Mouse (Mus musculus) intestine, postnatal 0 days (tissue): ENCODE results near the gene Rab11fip3. TPM values are rescaled to one million over a fixed set of nuclear protein-coding genes. Genes with fewer than 3 reads are reported as not detected.

Experiments
- ATAC-seq: fragments of 200-750 bp; cut with Nextera tagmentation; 2 replicates; pipeline ENCODE4 v1.8.0; 2017; ENCODE audit warnings: mild to moderate bottlenecking, moderate TSS enrichment, moderate library complexity
- H3K27ac ChIP-seq: fragments of 300-500 bp; sonication (generic); 2 replicates; pipeline ENCODE4 v1.5.1; 2014; ENCODE audit warnings: mild to moderate bottlenecking, low read depth, low read length, moderate library complexity
- H3K27me3 ChIP-seq: fragments of 300-500 bp; sonication (generic); replicated peaks from 2 replicates; pipeline ENCODE4 v1.6.1; 2014; ENCODE audit warnings: low read length, mixed read lengths; ENCODE audit not compliant: control insufficient read depth, insufficient read depth
- H3K36me3 ChIP-seq: fragments of 300-500 bp; sonication (generic); 2 replicates; pipeline ENCODE4 v1.6.1; 2014; ENCODE audit warnings: mild to moderate bottlenecking, moderate library complexity; ENCODE audit not compliant: control insufficient read depth, insufficient read depth
- H3K4me1 ChIP-seq: fragments of 300-500 bp; sonication (generic); replicated peaks from 2 replicates; pipeline ENCODE4 v1.6.1; 2014; ENCODE audit warnings: antibody characterized with exemption, low read length, mixed read lengths; ENCODE audit not compliant: control insufficient read depth, insufficient read depth
- H3K4me2 ChIP-seq: fragments of 300-500 bp; sonication (generic); replicated peaks from 2 replicates; pipeline ENCODE4 v1.6.1; 2014; ENCODE audit warnings: low read depth, mild to moderate bottlenecking, moderate library complexity
- H3K4me3 ChIP-seq: fragments of 300-500 bp; sonication (generic); 2 replicates; pipeline ENCODE4 v1.5.1; 2014; ENCODE audit warnings: low read depth, low read length
- H3K9ac ChIP-seq: fragments of 300-500 bp; sonication (generic); 2 replicates; pipeline ENCODE4 v1.6.1; 2014; ENCODE audit warnings: mild to moderate bottlenecking, low read depth, low read length
- H3K9me3 ChIP-seq: fragments of 300-500 bp; sonication (generic); 2 replicates; pipeline ENCODE4 v1.6.1; 2016; ENCODE audit warnings: mixed run types; ENCODE audit not compliant: control insufficient read depth
- CTCF ChIP-seq: sonication (generic); IDR thresholded peaks from 2 replicates; pipeline ENCODE4 v1.5.1; 2016; ENCODE audit warnings: low read depth, mild to moderate bottlenecking, control low read depth, antibody characterized with exemption, moderate library complexity
- WGBS: fragments of 180-500 bp; shearing (Covaris S2); extraction: QIAGEN DNeasy Blood & Tissue Kit; methylation state at CpG from one replicate; pipeline ENCODE4 v1.1.7; 2014; 5-methylcytosine and 5-hydroxymethylcytosine counted together
- polyA plus RNA-seq: library from polyadenylated mRNA; unstranded; fragments of >200 nt; fragmentation: Nextera tagmentation; extraction: Ambion mirVana; gene quantifications from 2 replicates; pipeline ENCODE4 v1.2.1, GENCODE M21; 2015

The Rab11fip3 gene
- polyA plus RNA-seq, 1 experiment from 2014 or later, result 32.3 TPM

- Histone ChIP-seq H3K27ac (no peak overlapping the region), H3K9ac (no peak overlapping the region), H3K4me1 (no peaks in the 10 kb centered on the region), H3K27me3 (no peaks in the 10 kb centered on the region), H3K4me2 (no peak overlapping the region), H3K4me3 (no peak overlapping the region), H3K36me3 (no peaks in the 10 kb centered on the region; the same call in 1 of the 2 replicates), H3K9me3 (no peaks in the 10 kb centered on the region)
- ATAC-seq, result no peak
- WGBS, result 76% methylated on average over 6 of the region's 6 CpGs
- no peak for TF ChIP-seq CTCF
These were observed 14.2 kb downstream of the Rab11fip3 start for GRCm38 (mm10) chr17:26055164-26055563.

GRCm38 (mm10) chr17:26054133-26054845 lies 15.1 kb downstream of the Rab11fip3 start:
- Histone ChIP-seq H3K36me3 (no peaks in the 10 kb centered on the region; the same call in 1 of the 2 replicates), H3K9ac (no peak overlapping the region), H3K9me3 (no peaks in the 10 kb centered on the region), H3K27me3 (no peaks in the 10 kb centered on the region), H3K4me2 (no peak overlapping the region), H3K4me3 (no peak overlapping the region), H3K4me1 (no peaks in the 10 kb centered on the region), H3K27ac (no peak overlapping the region)
- WGBS, result 57% methylated on average over 17 of the region's 17 CpGs
- no peak for TF ChIP-seq CTCF
- no peak for ATAC-seq

- Histone ChIP-seq H3K27ac (no peak overlapping the region), H3K4me2 (no peak overlapping the region), H3K9me3 (no peaks in the 10 kb centered on the region), H3K36me3 (no peaks in the 10 kb centered on the region), H3K4me3 (no peak overlapping the region), H3K9ac (no peak overlapping the region), H3K27me3 (no peaks in the 10 kb centered on the region), H3K4me1 (no peaks in the 10 kb centered on the region)
- TF ChIP-seq CTCF, result no peak
- ATAC-seq, result no peak
- 72% methylated on average over 4 of the region's 4 CpGs for WGBS
These were observed 16.6 kb downstream of the Rab11fip3 start for GRCm38 (mm10) chr17:26052706-26053105.

- 75% methylated on average over 4 of the region's 4 CpGs for WGBS
- no peaks in the 10 kb centered on the region for H3K27me3 ChIP-seq
- no peaks in the 10 kb centered on the region for H3K36me3 ChIP-seq
- no peak overlapping the region for H3K4me3 ChIP-seq
- ATAC-seq, result no peak
- no peaks in the 10 kb centered on the region for H3K4me1 ChIP-seq
- no peak overlapping the region for H3K4me2 ChIP-seq
- no peaks in the 10 kb centered on the region for H3K9me3 ChIP-seq
- no peak overlapping the region for H3K9ac ChIP-seq
- TF ChIP-seq CTCF, result no peak
- no peak overlapping the region for H3K27ac ChIP-seq
These were observed 17.3 kb downstream of the Rab11fip3 start for GRCm38 (mm10) chr17:26052074-26052473.

- ATAC-seq, result no peak
- Histone ChIP-seq H3K27ac (no peak overlapping the region), H3K4me1 (no peaks in the 10 kb centered on the region), H3K27me3 (no peaks in the 10 kb centered on the region), H3K9me3 (no peaks in the 10 kb centered on the region), H3K36me3 (no peaks in the 10 kb centered on the region), H3K4me3 (no peak overlapping the region), H3K9ac (no peak overlapping the region), H3K4me2 (no peak overlapping the region)
- no peak for TF ChIP-seq CTCF
- WGBS, result 91% methylated on average over 8 of the region's 8 CpGs
These were observed 21.2 kb downstream of the Rab11fip3 start for GRCm38 (mm10) chr17:26048118-26048517.

- H3K9me3 ChIP-seq, result no peaks in the 10 kb centered on the region
These were observed 22.9 kb downstream of the Rab11fip3 start for GRCm38 (mm10) chr17:26046253-26046997.

More at GRCm38 (mm10) chr17:26046253-26046997, 22.9 kb downstream of the Rab11fip3 start:
- ATAC-seq, result no peak
- Histone ChIP-seq H3K4me3 (no peak overlapping the region), H3K4me2 (no peak overlapping the region), H3K27ac (no peak overlapping the region), H3K27me3 (no peaks in the 10 kb centered on the region), H3K9ac (no peak overlapping the region), H3K36me3 (no peaks in the 10 kb centered on the region), H3K4me1 (no peaks in the 10 kb centered on the region)
- WGBS, result 52% methylated on average over 10 of the region's 10 CpGs
- no peak for TF ChIP-seq CTCF
